In genomic region chr5:145234636-145235035, GRCm38 (mm10) we compare ENCODE assay signal across 8 mouse cellular contexts. TPM values are rescaled to one million over a fixed set of nuclear protein-coding genes. Genes with fewer than 3 reads are reported as not detected.
DNase-seq lines count a peak whose midpoint lies in the region; ATAC-seq and TF ChIP-seq lines count a peak whose summit lies in the region.

No protein-coding gene starts in this region.

- H3K27ac ChIP-seq in liver, adult 2 months (replicated peaks; ENCODE audit: insufficient read depth, low read depth, low read length) = no peak overlapping the region
- no peak overlapping the region for H3K27ac ChIP-seq in liver, embryonic 12.5 days

- DNase-seq in embryo, embryonic 10 days (ENCODE audit: low spot score) = peak; percentile 46
- DNase-seq in embryo, embryonic 9.5 days (ENCODE audit: extremely low spot score) = no peak
- DNase-seq in liver, adult 2 months (ENCODE audit: extremely low read depth, low read depth, low spot score) = peak; percentile 36
- DNase-seq in c-Kit-positive CD71-positive TER-119-positive erythroid progenitor cells, embryonic 14.5 days (ENCODE audit: low spot score) = peak; percentile 30
- peak; percentile 39 for DNase-seq in lung, postnatal 36 days
- no peak for DNase-seq in ovary, postnatal 36 days (ENCODE audit: low spot score)

- H3K27me3 ChIP-seq in liver, adult 2 months (ENCODE audit: control insufficient read depth, insufficient read depth, low read length) = no peaks in the 10 kb centered on the region
- no peaks in the 10 kb centered on the region for H3K27me3 ChIP-seq in liver, embryonic 12.5 days (replicated peaks)

- H3K9me3 ChIP-seq in liver, embryonic 12.5 days (replicated peaks) = no peaks in the 10 kb centered on the region

- H3K4me3 ChIP-seq in liver, adult 2 months (ENCODE audit: insufficient read depth, low read depth, low read length) = no peak overlapping the region
- H3K4me3 ChIP-seq in liver, embryonic 12.5 days = no peak overlapping the region

- no peak overlapping the region for H3K4me2 ChIP-seq in liver, embryonic 12.5 days

- peaks cover 49% of the 10 kb centered on the region for H3K36me3 ChIP-seq in liver, adult 2 months (ENCODE audit: control insufficient read depth, insufficient read depth, low read length)
- peaks cover 63% of the 10 kb centered on the region for H3K36me3 ChIP-seq in liver, embryonic 12.5 days

- peaks cover 7% of the 10 kb centered on the region for H3K4me1 ChIP-seq in liver, adult 2 months (ENCODE audit: control insufficient read depth, insufficient read depth, low read length)
- H3K4me1 ChIP-seq in liver, embryonic 12.5 days = peaks cover 22% of the 10 kb centered on the region

- peaks cover 33% of the 10 kb centered on the region for H3K79me2 ChIP-seq in liver, adult 2 months (ENCODE audit: control insufficient read depth, insufficient read depth, low read length)

- no peak for ATAC-seq in liver, embryonic 12.5 days
- no peak for ATAC-seq in inflammation-experienced regulatory T-cells, adult 6 months

- peak; percentile 56 for TF ChIP-seq CTCF in liver, adult 2 months (IDR thresholded peaks at IDR 0.05; ENCODE audit: low read depth, low read length)

- TF ChIP-seq POLR2A in liver, adult 2 months (IDR thresholded peaks at IDR 0.05; ENCODE audit: extremely low read depth, insufficient read depth, low read length) = no peak

- no peak overlapping the region for H3K9ac ChIP-seq in liver, adult 2 months (ENCODE audit: low read depth, low read length)
- no peak overlapping the region for H3K9ac ChIP-seq in liver, embryonic 12.5 days

RNA-seq across cellular contexts. Expression of gene Zfp655, which starts 3.1 kb away (rescaled TPM):
- total RNA-seq in liver, adult 2 months (2014; rRNA removed) = 29.5 and 29.9 TPM in 2 replicates
- polyA plus RNA-seq in liver, adult 2 months (2012; rRNA removed) = 11.4 and 11.8 TPM in 2 replicates
- polyA plus RNA-seq in liver, embryonic 12.5 days (2016; fragmentation: Nextera tagmentation; extraction: Ambion mirVana) = 24.7 and 25.3 TPM in 2 replicates
- 10 to 100 TPM; 59.4 to 73.3 (median 59.6) TPM for polyA plus RNA-seq in inflammation-experienced regulatory T-cells, adult 6 months (2017; shearing (Covaris generic))

RNA-seq across cellular contexts. Expression of gene Zkscan5, which starts 30.3 kb away (rescaled TPM):
- total RNA-seq in liver, adult 2 months (2014; rRNA removed) = 7.6 and 7.8 TPM in 2 replicates
- 4.8 and 4.9 TPM in 2 replicates for polyA plus RNA-seq in liver, adult 2 months (2012; rRNA removed)
- 5.3 and 5.9 TPM in 2 replicates for polyA plus RNA-seq in liver, embryonic 12.5 days (2016; fragmentation: Nextera tagmentation; extraction: Ambion mirVana)
- 1 to 10 TPM; 4.1 to 7.6 (median 6.7) TPM for polyA plus RNA-seq in inflammation-experienced regulatory T-cells, adult 6 months (2017; shearing (Covaris generic))

RNA-seq across cellular contexts. Expression of gene Zkscan14, which starts 33.0 kb away (rescaled TPM):
- total RNA-seq in liver, adult 2 months (2014; rRNA removed) = 6.8 and 8.5 TPM in 2 replicates
- 1.8 and 2.1 TPM in 2 replicates for polyA plus RNA-seq in liver, adult 2 months (2012; rRNA removed)
- 5.8 TPM in 2 replicates for polyA plus RNA-seq in liver, embryonic 12.5 days (2016; fragmentation: Nextera tagmentation; extraction: Ambion mirVana)
- 10 to 100 TPM; 13.9 to 23.1 (median 20.1) TPM for polyA plus RNA-seq in inflammation-experienced regulatory T-cells, adult 6 months (2017; shearing (Covaris generic))

RNA-seq across cellular contexts. Expression of gene Atp5j2, which starts 42.8 kb away (rescaled TPM):
- 331 and 332 TPM in 2 replicates for total RNA-seq in liver, adult 2 months (2014; rRNA removed)
- polyA plus RNA-seq in liver, adult 2 months (2012; rRNA removed) = 171 and 187 TPM in 2 replicates
- 460 and 491 TPM in 2 replicates for polyA plus RNA-seq in liver, embryonic 12.5 days (2016; fragmentation: Nextera tagmentation; extraction: Ambion mirVana)
- polyA plus RNA-seq in inflammation-experienced regulatory T-cells, adult 6 months (2017; shearing (Covaris generic)) = 100 to 1,000 TPM; 377 to 453 (median 389) TPM

RNA-seq across cellular contexts. Expression of gene Zscan25, which starts 45.7 kb away (rescaled TPM):
- total RNA-seq in liver, adult 2 months (2014; rRNA removed) = 3.0 and 3.5 TPM in 2 replicates
- polyA plus RNA-seq in liver, adult 2 months (2012; rRNA removed) = 6.5 and 6.7 TPM in 2 replicates
- polyA plus RNA-seq in liver, embryonic 12.5 days (2016; fragmentation: Nextera tagmentation; extraction: Ambion mirVana) = 0.32 and 0.39 TPM in 2 replicates
- polyA plus RNA-seq in inflammation-experienced regulatory T-cells, adult 6 months (2017; shearing (Covaris generic)) = under 1 TPM; 0.44 to 0.53 (median 0.49) TPM

Comparison
In these comparisons a context has a peak if more than half of its experiments do, and no peak if none do; other contexts are left out.
1. DNase-seq: peak in embryo, embryonic 10 days (single experiment), liver, adult 2 months (single experiment), c-Kit-positive CD71-positive TER-119-positive erythroid progenitor cells, embryonic 14.5 days (single experiment) and lung, postnatal 36 days (single experiment); none in embryo, embryonic 9.5 days (single experiment) and ovary, postnatal 36 days (single experiment).